Mouse (Mus musculus) CH12.LX (cell line): Measurements from ENCODE around the gene Fads1. TPM values are rescaled to one million over a fixed set of nuclear protein-coding genes. Genes with fewer than 3 reads are reported as not detected.

ENCODE experiments used
- DNase-seq: peaks from one replicate; pipeline ENCODE4 v3.0.0-alpha.2; 2013; ENCODE audit errors: extremely low read depth
- H3K27ac ChIP-seq: 2 replicates; pipeline ENCODE4 v1.5.1; 2012; ENCODE audit warnings: low read depth, mild to moderate bottlenecking, control low read depth, moderate library complexity; ENCODE audit not compliant: insufficient read depth
- H3K27me3 ChIP-seq: replicated peaks from 2 replicates; pipeline ENCODE3; 2012; ENCODE audit warnings: inconsistent platforms
- H3K36me3 ChIP-seq, 2 experiments: replicated peaks in 1 of 2; 2 replicates each; pipeline versions ENCODE3 to v1.6.1; 2012; ENCODE audit warnings: inconsistent platforms in 1 of 2, low read length in 1 of 2, mild to moderate bottlenecking in 1 of 2, mixed read lengths in 1 of 2, moderate library complexity in 1 of 2; ENCODE audit not compliant: control insufficient read depth in 1 of 2, insufficient read depth in 1 of 2
- H3K4me1 ChIP-seq, 2 experiments: 2 replicates each; pipeline ENCODE4 v1.6.1; 2012; ENCODE audit warnings: inconsistent platforms in 1 of 2, moderate library complexity in 1 of 2; ENCODE audit not compliant: insufficient read depth in 2 of 2, control insufficient read depth in 1 of 2
- H3K4me2 ChIP-seq: 2 replicates; pipeline ENCODE4 v1.6.1; 2012; ENCODE audit warnings: low read depth, mild to moderate bottlenecking, control low read depth; ENCODE audit not compliant: poor library complexity, insufficient read depth, severe bottlenecking
- H3K4me3 ChIP-seq, 3 experiments: fragments of 150-350 bp in 1 of 3; sonication (generic) in 1 of 3; replicated peaks in 1 of 3; 2 replicates each; pipeline versions ENCODE3 to v1.5.1; 2011 to 2012; ENCODE audit warnings: low read depth in 2 of 3, low read length in 2 of 3, mild to moderate bottlenecking in 2 of 3, moderate library complexity in 2 of 3, control low read depth in 1 of 3, improper control_type of control experiment in 1 of 3, inconsistent platforms in 1 of 3, mixed read lengths in 1 of 3; ENCODE audit not compliant: poor library complexity in 1 of 3
- H3K79me2 ChIP-seq: replicated peaks from 2 replicates; pipeline ENCODE4 v1.6.1; 2012; ENCODE audit warnings: mild to moderate bottlenecking, moderate library complexity; ENCODE audit not compliant: control insufficient read depth, poor library complexity, insufficient read depth, severe bottlenecking; ENCODE audit errors: extremely low read depth
- H3K9ac ChIP-seq: 2 replicates; pipeline ENCODE4 v1.6.1; 2012; ENCODE audit warnings: low read depth, mild to moderate bottlenecking, control low read depth, moderate library complexity; ENCODE audit not compliant: insufficient read depth
- H3K9me3 ChIP-seq: replicated peaks from 2 replicates; pipeline ENCODE3; 2012; ENCODE audit warnings: low read length, inconsistent platforms, mixed read lengths
- BHLHE40 ChIP-seq: IDR thresholded peaks from 2 replicates; pipeline ENCODE4 v1.6.1; 2011; ENCODE audit warnings: mild to moderate bottlenecking, low read depth, low read length, improper control_type of control experiment
- CHD1 ChIP-seq: IDR thresholded peaks from 2 replicates; pipeline ENCODE4 v1.6.1; 2012; ENCODE audit warnings: low read depth, low read length, improper control_type of control experiment, inconsistent platforms
- CTCF ChIP-seq, 2 experiments: IDR thresholded peaks in 1 of 2; conservative IDR thresholded peaks in 1 of 2; 2 replicates each; pipeline ENCODE4 v1.5.1; 2011 to 2012; ENCODE audit warnings: low read depth in 2 of 2, low read length in 2 of 2, improper control_type of control experiment in 1 of 2, inconsistent platforms in 1 of 2, mild to moderate bottlenecking in 1 of 2, moderate library complexity in 1 of 2
- EP300 ChIP-seq: IDR thresholded peaks from 2 replicates; pipeline ENCODE4 v1.6.1; 2011; ENCODE audit warnings: low read length, improper control_type of control experiment
- MAFK ChIP-seq: IDR thresholded peaks from 2 replicates; pipeline ENCODE4 v1.6.1; 2011; ENCODE audit warnings: low read length, improper control_type of control experiment; ENCODE audit not compliant: insufficient replicate concordance
- MAX ChIP-seq: IDR thresholded peaks from 2 replicates; pipeline ENCODE4 v1.6.1; 2011; ENCODE audit warnings: low read length, improper control_type of control experiment
- MAZ ChIP-seq: IDR thresholded peaks from 2 replicates; pipeline ENCODE4 v1.6.1; 2012; ENCODE audit warnings: low read depth, mild to moderate bottlenecking, inconsistent platforms, low read length, improper control_type of control experiment, moderate library complexity
- MYC ChIP-seq: IDR thresholded peaks from 2 replicates; pipeline ENCODE4 v1.6.1; 2011; ENCODE audit warnings: low read depth, mild to moderate bottlenecking, improper control_type of control experiment, low read length
- PAX5 ChIP-seq: IDR thresholded peaks from 2 replicates; pipeline ENCODE4 v1.6.1; 2012; ENCODE audit warnings: low read length, inconsistent platforms, mixed read lengths
- POLR2AphosphoS2 ChIP-seq: IDR thresholded peaks from 2 replicates; pipeline ENCODE4 v1.6.1; 2011; ENCODE audit warnings: low read depth, low read length, improper control_type of control experiment
- SMC3 ChIP-seq: IDR thresholded peaks from 2 replicates; pipeline ENCODE4 v1.6.1; 2011; ENCODE audit warnings: low read depth, low read length, improper control_type of control experiment
- USF1 ChIP-seq: IDR thresholded peaks from 2 replicates; pipeline ENCODE4 v1.6.1; 2014; ENCODE audit warnings: low read depth, mild to moderate bottlenecking, inconsistent platforms, low read length, improper control_type of control experiment
- dilution Hi-C: fragments of 300-500 bp; cut with MboI; formaldehyde crosslinking; loops from 2 replicates; pipeline ENCODE4 v1.14.3; 2020; ENCODE audit warnings: low sequenced_read_pairs; ENCODE audit not compliant: extremely low pct_unique_long_range_greater_than_20kb, extremely low pct_ligation_motif_present
- in situ Hi-C: fragments of 300-500 bp; cut with MboI; formaldehyde crosslinking; loops from 3 replicates; pipeline ENCODE4 v1.14.3; 2019; ENCODE audit warnings: low sequenced_read_pairs, low pct_ligation_motif_present, low pct_unique_long_range_greater_than_20kb, mixed read lengths
- polyA plus RNA-seq: library from polyadenylated mRNA; unstranded; fragments of >175 nt; gene quantifications from 2 replicates; pipeline ENCODE4 v1.2.1, GENCODE M21; 2012; ENCODE audit warnings: low read depth; ENCODE audit not compliant: insufficient read length
- total RNA-seq, 2 experiments: library from RNA; depleted of rRNA; stranded (reverse); fragments of 300-350 nt in 1 of 2; fragments of >200 nt in 1 of 2; gene quantifications; 2 replicates each; pipeline ENCODE4 v1.2.3; 2012 to 2014

The Fads1 gene
- total and polyA plus RNA-seq, 3 experiments, result 30.6 to 44.7 (median 37.2) TPM

GRCm38 (mm10) chr19:10173116-10173718 is 9.5 kb upstream of the Fads1 start:
- H3K36me3 ChIP-seq, result no peaks in the 10 kb centered on the region
- DNase-seq, result no peak
- no peak overlapping the region for H3K4me3 ChIP-seq
- no peak overlapping the region for H3K4me2 ChIP-seq
- no peak overlapping the region for H3K9ac ChIP-seq
- H3K27me3 ChIP-seq, result no peaks in the 10 kb centered on the region
- peaks cover 9 to 31% of the 10 kb centered on the region in 2 experiments for H3K4me1 ChIP-seq
- no peak overlapping the region for H3K27ac ChIP-seq
- dilution Hi-C loops (no loop called here), in situ Hi-C loops (no loop called here)
- TF ChIP-seq MAX, result no peak
- TF ChIP-seq POLR2AphosphoS2, result no peak
- no peak for TF ChIP-seq MYC
- no peak for TF ChIP-seq CHD1
- TF ChIP-seq MAFK, result peak; percentile 74
- no peak for TF ChIP-seq MAZ
- H3K79me2 ChIP-seq, result no peaks in the 10 kb centered on the region
- peaks cover under 1% of the 10 kb centered on the region for H3K9me3 ChIP-seq

- in situ Hi-C loops (no loop called here), dilution Hi-C loops (no loop called here)
- H3K4me1 ChIP-seq, result peaks cover 9 to 31% of the 10 kb centered on the region in 2 experiments
- no peak overlapping the region for H3K9ac ChIP-seq
- H3K79me2 ChIP-seq, result no peaks in the 10 kb centered on the region
- peaks cover 3% of the 10 kb centered on the region for H3K9me3 ChIP-seq
- TF ChIP-seq MAX, result no peak
- no peak for TF ChIP-seq PAX5
- no peak for DNase-seq
- no peak overlapping the region for H3K4me3 ChIP-seq
- H3K36me3 ChIP-seq, result no peaks in the 10 kb centered on the region
- H3K27ac ChIP-seq, result no peak overlapping the region
- H3K4me2 ChIP-seq, result no peak overlapping the region
- no peaks in the 10 kb centered on the region for H3K27me3 ChIP-seq
Observed at GRCm38 (mm10) chr19:10173844-10174539, 8.7 kb upstream of the Fads1 start.

GRCm38 (mm10) chr19:10174956-10175355 is 7.7 kb upstream of the Fads1 start:
- Histone ChIP-seq H3K4me3 (no peak overlapping the region), H3K27me3 (no peaks in the 10 kb centered on the region), H3K4me1 (peaks cover 9 to 31% of the 10 kb centered on the region in 2 experiments), H3K79me2 (no peaks in the 10 kb centered on the region), H3K27ac (no peak overlapping the region), H3K9ac (no peak overlapping the region), H3K9me3 (peaks cover 3% of the 10 kb centered on the region), H3K36me3 (no peaks in the 10 kb centered on the region), H3K4me2 (no peak overlapping the region)
- no peak for DNase-seq
- no peak for TF ChIP-seq EP300
- no peak for TF ChIP-seq CTCF (conservative IDR thresholded peaks at IDR 0.05 in 1 of 2, IDR thresholded peaks at IDR 0.05 in 1 of 2; ENCODE audit: low read depth in 2 of 2, low read length in 2 of 2)
- no peak for TF ChIP-seq USF1
- TF ChIP-seq BHLHE40, result no peak
- no peak for TF ChIP-seq SMC3
- dilution Hi-C loops, result no loop called here
- in situ Hi-C loops, result no loop called here
